Mouse (Mus musculus): Measurements from ENCODE around the gene Iqgap1.

Gene Iqgap1

GRCm38 (mm10) chr7:80843910-80844640 is 18.3 kb upstream of the Iqgap1 start:
- no peak for DNase-seq (ENCODE audit: low spot score)

- DNase-seq (ENCODE audit: low spot score) = no peak
Observed at GRCm38 (mm10) chr7:80843176-80843575, 17.4 kb upstream of the Iqgap1 start.

GRCm38 (mm10) chr7:80842132-80842531 is 16.4 kb upstream of the Iqgap1 start:
- no peak for DNase-seq (ENCODE audit: low spot score)

GRCm38 (mm10) chr7:80840937-80841336 is 15.2 kb upstream of the Iqgap1 start:
- no peak for DNase-seq (ENCODE audit: low spot score)

- DNase-seq (ENCODE audit: low spot score) = no peak
Observed at GRCm38 (mm10) chr7:80840241-80840640, 14.5 kb upstream of the Iqgap1 start.

- no peak for DNase-seq (ENCODE audit: low spot score)
Observed at GRCm38 (mm10) chr7:80839755-80840154, 14.0 kb upstream of the Iqgap1 start.

- no peak for DNase-seq (ENCODE audit: low spot score)
Observed at GRCm38 (mm10) chr7:80838247-80838646, 12.5 kb upstream of the Iqgap1 start.

GRCm38 (mm10) chr7:80837736-80838135 is 12.0 kb upstream of the Iqgap1 start:
- no peak for DNase-seq (ENCODE audit: low spot score)

- DNase-seq (ENCODE audit: low spot score) = no peak
Observed at GRCm38 (mm10) chr7:80835984-80836652, 10.3 kb upstream of the Iqgap1 start.

- DNase-seq (ENCODE audit: low spot score) = no peak
Observed at GRCm38 (mm10) chr7:80833651-80834532, 8.1 kb upstream of the Iqgap1 start.

- peak; percentile 67 for DNase-seq (ENCODE audit: low spot score)
Observed at GRCm38 (mm10) chr7:80832996-80833650, 7.3 kb upstream of the Iqgap1 start.

GRCm38 (mm10) chr7:80832191-80832590 is 6.4 kb upstream of the Iqgap1 start:
- DNase-seq (ENCODE audit: low spot score) = peak; percentile 80

- DNase-seq (ENCODE audit: low spot score) = no peak
Observed at GRCm38 (mm10) chr7:80830193-80830803, 4.5 kb upstream of the Iqgap1 start.

- DNase-seq (ENCODE audit: low spot score) = peak; percentile 76
Observed at GRCm38 (mm10) chr7:80828146-80828860, 2.5 kb upstream of the Iqgap1 start.

- no peak for DNase-seq (ENCODE audit: low spot score)
Observed at GRCm38 (mm10) chr7:80823875-80824682, 1.7 kb downstream of the Iqgap1 start.

- DNase-seq (ENCODE audit: low spot score) = no peak
Observed at GRCm38 (mm10) chr7:80823267-80823666, 2.5 kb downstream of the Iqgap1 start.

GRCm38 (mm10) chr7:80820838-80821237 is 4.9 kb downstream of the Iqgap1 start:
- peak; percentile 15 for DNase-seq (ENCODE audit: low spot score)

GRCm38 (mm10) chr7:80816641-80817040 is 9.1 kb downstream of the Iqgap1 start:
- no peak for DNase-seq (ENCODE audit: low spot score)

GRCm38 (mm10) chr7:80813397-80813796 is 12.4 kb downstream of the Iqgap1 start:
- no peak for DNase-seq (ENCODE audit: low spot score)

GRCm38 (mm10) chr7:80806331-80806730 is 19.4 kb downstream of the Iqgap1 start:
- DNase-seq (ENCODE audit: low spot score) = no peak

Data from T-cell, adult 2 months (primary cell).